Mouse (Mus musculus) cerebellum, adult 18-20 months (tissue): ENCODE results near the gene Brap.
A peak's percentile ranks its signal among the peaks of the same experiment; 100 is the strongest.
"Not testable (repeated sequence)": the region's sequence is repeated elsewhere in the genome, so short reads cannot be mapped to it uniquely, and the experiment has no call there.

Experiments used
- DNase-seq, 2 experiments: peaks; one replicate each; pipeline ENCODE4 v3.0.0; 2021

The Brap gene

DNA sequence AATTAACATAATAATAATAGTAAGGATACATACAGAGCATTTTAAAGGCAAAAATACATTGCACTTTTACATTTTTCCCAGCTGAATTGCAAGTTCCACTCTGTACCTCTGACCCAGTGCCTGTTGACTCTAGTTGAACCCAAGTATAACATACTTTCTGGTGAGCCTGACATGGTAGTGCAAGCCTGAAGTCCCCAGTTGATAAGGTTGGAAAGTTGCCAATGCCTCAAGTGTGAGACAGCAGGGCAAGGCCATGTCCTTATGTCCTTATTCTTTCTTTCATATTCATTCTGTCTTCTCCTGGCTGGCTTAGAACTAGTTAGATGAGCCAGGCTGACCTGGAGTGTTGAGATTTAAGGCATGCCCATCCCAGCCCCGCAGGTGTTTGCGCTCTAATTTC is 21.9 kb downstream of the Brap start:
- no peak for DNase-seq

DNA sequence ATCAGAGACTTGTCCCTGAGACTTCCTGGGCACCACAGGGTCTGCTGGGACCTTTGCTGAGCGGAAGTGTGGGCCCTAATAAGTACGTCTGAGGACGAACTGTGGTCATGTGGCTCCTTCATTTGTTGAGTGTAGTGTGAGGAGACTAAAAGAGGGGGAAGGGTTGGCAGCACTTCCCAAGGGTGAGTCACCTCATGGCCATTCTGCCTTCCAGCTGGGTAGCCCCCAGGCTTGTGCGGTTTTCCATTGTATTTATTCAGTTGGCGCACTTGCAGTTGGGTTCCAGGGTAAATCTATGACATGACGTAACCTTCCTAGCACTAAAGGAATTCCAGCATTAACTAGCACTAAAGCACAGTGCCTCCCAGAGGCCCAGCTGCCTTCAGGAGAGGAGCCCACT is 25.1 kb downstream of the Brap start:
- DNase-seq: no peak

DNA sequence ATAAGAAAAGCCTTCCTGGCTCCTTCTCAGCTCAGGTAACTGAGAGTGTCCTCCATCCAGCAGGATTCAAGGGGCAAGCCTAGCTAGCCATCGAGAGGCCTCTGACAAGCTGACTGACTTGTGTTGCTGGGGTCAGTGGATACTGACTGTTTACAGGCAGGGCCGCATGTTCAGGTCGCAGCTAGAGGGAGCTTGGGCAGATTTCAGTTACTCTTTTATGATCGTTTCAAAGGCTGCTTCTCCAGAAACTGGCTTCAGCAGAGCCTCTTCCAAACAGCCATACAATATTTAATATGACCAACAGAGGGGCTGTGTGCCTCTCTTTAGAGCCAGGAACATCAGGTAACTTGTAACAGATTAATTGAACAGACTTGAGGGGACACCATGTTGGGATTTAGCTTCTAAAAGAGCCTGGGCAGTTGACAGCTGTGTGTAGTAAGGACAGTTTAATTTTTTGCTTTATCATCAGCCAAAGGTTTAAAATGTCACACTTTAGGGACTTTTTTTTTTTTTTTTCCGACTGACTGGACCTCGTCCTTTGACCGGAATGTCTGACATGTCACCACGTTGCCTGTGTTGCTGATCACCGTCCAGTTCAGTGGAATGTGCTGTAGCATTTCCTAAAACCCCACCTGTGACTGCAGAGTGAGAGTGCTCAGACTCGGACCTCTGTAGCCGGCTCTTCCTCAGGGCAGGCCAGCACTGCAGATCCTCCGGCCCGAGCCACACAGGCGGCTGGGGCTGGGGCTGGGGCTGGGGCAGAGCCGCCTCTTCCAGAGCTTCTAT is 25.9 kb downstream of the Brap start:
- no peak for DNase-seq

DNA sequence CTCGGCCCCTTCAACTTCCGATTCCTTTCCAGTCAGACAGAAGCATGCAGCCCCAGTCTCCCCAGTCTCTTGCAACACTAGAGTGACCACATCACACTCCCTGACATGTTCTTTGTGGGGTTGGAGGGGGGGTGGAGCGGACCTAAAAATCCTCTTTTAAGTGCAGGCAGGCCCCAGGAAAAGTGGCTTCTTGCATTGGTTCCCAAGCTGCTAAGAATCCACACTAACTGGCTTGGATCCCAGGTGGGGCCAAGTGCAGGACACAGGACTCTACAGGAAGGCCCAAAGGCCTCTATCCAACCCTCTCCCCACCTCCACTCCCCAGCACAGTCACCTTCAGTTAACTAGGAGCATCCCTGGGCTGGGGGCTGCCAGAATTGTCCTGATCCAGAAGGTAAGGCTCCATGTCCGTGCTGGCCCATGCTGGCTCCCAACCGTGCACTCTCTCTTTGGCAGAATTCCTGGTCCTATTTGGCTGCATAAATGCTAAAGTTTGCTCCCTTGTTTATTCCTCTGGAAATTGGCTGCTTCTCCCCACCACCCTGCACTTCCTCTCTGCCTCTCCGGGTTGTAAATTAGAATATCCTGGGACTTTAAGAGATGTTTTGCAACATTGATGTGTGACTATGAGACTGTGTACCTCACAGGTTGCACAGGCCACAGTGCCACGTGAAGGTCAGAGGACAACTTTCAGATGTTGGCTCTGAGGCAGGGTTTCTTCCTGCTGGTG is 30.3 kb downstream of the Brap start:
- peak; percentile 26 to 34 for DNase-seq

DNA sequence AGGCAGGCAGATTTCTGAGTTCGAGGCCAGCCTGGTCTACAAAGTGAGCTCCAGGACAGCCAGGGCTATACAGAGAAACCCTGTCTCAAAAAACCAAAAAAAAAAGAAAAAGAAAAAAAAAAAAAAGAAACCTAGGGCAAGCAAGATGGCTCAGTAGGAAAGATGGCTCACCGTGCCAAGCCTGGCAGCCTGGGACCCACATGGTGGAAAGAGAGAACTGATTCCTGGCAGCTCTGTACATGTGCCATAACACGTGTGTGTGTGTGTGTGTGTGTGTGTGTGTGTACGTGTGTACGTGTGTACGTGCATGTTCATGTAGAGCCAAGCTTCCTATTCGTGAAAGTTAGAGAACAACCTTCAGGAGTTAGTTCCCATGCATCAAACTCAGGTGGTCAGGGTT is 31.1 kb downstream of the Brap start:
- DNase-seq: not testable (repeated sequence)

DNA sequence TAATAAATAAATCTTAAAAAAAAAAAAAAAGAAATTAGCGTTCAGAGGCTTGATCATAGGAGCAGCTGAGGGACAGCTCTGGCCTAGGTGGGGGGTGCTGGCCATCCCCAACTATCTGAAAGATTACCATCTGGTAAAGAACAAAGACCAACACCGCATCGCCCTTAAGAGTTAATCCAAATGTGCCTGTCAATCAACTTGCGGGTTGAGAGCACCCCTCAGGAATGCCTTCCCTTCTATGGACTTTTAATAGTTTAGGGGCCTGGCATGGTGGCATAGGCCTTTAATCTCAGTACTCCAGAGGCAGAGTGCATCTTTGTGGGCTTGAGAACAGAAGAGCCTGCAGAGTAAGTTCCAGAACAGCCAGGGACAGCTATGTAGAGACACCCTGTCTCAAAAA is 32.5 kb downstream of the Brap start:
- no peak for DNase-seq

DNA sequence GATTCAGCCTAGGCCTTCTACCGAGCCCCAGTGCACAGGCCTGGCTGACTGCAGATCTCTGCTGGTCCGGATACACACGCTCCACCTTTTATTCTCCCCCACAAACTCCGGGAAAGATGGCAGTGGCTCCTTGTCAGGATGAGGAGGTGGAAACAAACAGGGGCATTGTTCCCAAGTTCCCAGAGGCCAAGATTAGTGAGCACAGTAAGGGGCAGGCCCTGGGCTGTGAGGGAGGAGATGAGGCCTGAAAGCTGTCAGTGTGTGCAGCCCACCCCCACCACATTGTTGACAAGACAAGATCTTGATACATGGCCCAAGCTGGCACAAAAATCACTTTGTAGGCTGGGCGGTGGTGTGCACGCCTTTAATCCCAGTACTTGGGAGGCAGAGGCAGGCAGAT is 36.4 kb downstream of the Brap start:
- no peak for DNase-seq

DNA sequence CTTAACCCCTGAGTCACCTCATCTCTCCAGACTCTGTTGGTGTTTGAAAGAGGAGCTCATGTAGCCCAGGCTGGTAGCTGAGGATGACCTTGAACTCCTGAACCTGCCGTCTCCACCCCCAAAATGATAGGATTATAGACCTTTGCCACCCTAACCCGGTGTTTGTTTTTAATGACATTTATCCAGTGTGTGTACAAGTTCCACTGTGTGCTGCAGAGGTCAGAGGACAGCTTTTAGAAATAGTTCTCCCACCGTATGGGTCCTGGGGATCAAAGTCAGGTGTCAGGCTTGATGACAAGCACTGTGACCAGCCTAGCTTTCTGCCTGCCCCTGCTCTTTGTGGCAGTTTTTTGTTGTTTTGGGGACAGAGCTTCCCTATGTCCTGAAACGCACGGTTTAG is 39.5 kb downstream of the Brap start:
- no peak for DNase-seq

DNA sequence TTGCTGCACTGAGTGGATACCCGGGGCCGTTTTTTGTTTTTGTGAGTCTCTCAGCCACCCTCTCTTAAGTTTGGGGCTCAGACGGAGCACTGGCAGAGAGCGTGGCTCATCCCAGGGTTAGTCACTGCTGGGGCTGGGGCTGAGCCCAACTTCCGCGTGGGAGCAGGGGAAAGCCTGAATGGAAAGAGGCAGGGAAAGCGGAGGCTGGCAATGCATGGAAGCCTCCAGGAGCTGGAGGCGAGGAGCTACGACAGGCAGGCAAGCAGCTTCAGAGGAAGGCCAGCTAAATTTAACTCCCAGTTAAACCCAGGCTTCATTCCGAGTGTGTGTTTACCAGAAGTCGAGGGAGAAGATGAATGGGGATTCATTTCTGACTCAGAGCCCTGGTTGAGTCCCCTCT is 40.1 kb downstream of the Brap start:
- no peak for DNase-seq

DNA sequence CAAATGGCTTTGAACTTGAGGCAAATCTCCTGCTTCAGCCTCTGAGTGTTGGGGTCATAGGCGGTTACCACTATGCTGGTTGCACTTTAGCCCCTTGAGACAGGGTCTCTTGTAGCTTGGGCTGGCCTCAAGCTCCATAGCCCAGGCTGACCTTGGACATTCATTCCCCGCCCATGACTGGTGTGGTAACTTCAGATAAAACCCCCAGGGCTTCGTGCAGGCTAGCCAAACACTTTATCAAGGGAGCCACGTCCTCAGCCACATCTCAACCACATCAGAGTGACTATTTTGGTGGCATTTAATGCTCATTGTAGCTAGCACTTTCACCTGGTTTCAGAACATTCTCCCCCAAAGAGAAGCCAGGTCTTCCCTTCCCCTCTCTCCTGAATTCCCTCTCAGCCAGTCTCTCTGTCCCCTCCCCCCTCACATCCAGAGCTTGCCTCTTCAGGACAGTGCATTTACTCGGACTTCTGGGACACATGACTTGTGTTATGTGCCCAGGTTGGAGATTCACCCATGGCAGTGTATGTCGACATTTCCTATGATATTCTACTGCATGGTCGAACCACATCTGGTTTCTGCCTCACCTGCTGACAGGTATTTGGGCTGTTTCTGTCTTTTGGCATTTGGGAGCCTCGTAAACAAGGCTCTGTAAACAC is 40.9 kb downstream of the Brap start:
- DNase-seq: no peak

DNA sequence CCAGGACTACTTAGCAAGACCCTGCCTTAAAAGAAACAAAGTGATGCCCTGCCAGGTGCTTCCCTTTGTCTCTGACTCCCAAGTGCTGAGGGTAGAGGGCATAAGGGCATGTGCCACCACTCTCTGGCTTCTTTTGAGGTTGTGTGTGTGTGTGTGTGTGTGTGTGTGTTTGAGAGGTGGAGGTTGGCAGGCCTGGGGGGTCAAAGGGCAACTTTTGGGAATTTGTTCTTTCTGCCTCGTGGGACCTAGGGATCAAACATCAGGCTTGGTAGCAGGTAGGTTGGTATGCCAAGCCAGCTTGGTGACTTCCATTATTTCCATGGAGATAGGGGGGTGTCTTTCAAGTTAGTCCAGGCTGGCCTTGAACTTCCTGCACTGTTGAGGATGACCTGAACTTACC is 43.0 kb downstream of the Brap start:
- DNase-seq: no peak

DNA sequence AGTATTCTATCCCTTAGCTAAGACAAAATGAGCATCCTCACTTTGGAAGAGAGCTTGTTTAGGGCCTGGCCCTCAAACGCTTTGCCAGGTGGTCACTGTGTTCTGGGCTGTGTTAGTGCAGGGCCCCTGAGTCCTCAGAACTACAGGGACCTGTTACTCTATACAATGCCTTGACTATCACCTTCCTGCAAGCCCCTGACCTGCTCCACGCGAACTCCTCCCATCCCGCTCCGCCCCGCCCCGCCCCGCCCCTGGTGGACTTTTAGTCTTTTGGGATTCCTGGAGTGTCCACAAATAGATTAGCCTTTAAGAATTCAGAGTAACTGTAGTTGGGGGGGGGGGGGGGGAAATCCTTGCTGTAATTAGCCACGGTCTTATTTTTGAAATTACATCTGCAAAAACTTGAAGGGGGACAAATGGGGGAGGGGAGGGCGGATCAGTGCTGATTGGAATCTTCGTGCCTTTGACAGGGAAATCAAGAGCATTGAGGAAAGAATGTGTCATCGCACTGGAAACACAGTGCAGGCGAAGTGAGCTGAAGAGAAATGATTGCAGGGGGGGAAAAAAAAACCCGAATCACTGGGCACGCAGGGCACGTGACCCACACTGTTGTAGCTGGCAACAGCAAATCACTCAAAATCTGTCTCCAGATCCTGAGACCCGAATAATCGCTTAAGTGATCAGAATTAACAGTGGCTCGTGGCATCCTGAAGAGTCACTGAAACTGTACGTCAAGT is 44.3 kb downstream of the Brap start:
- no peak for DNase-seq

DNA sequence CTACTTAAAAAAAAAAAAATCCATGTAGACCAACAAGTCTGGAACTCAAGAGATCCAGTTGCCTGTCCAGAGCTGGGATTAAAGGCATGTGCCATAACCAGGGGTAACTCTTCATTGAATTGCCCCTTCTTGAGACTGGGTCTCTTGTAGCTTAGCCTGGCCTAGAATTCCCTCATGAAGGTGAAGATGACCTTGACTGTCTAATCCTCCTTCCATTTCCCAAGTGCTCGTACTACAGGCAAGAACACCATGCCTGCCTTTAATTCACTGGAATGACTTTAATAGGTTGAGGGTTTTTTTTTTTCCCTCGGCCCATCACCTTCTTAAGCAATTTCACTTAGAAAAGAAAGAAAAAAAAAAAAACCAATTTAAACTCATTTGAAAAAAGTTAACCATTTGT is 50.0 kb downstream of the Brap start:
- no peak for DNase-seq

DNA sequence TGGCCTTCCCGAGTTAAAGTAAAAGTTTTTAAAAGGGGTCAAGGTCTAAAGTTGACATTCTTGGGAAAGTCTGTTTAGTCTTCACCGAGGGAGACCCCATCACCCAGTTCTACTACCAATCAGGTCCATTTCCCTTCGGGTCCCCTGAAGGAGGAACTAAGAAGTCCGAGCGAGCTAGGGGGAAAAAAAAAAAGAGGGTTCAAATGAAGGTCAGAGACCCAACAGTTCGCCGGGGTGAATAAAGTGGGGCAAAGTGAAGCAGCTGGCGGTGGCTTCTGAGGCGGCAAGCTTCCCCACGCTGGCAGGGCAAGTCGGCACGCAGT is 50.4 kb downstream of the Brap start:
- no peak for DNase-seq

DNA sequence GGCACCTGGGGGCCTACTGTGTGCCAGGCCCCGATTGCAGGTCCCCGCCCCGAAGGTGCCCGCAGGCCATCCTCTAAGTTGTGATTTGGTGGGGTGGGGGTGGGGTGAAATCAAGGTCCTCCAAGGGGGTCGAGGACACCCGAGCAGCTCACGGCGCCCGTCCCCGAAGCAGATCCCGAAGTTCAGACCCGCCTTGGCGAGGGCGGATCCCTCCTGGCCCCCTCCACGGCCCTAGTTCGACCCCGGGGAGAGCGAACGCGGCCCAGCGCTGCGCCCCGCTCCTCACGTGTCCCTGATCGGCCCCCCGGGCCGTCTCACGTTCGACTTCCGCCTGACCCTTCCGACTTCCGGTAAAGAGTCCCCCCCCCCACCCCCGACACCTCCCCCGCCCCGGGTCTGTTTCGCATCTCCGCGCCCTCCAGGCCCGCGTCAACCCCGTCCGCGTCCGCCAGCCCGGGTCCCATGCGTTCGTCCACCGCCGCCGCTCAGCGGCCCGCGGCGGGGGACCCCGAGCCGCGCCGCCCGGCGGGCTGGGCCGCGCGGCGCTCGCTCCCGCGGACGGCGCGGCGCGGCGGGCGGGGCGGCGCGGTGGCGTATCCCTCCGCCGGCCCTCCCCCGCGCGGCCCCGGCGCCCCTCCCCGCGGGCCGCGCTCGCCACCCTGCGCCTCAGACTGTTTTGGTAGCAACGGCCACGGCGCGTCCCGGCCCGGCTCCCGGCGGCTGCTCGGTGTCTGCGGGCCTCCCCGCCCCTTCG is 51.0 kb downstream of the Brap start, which contains the start of gene Atxn2:
Gene Atxn2, plus strand, starts transcription at position 164 of the 754 bp plus-strand sequence.
- peak; percentile 72 to 85 for DNase-seq

DNA sequence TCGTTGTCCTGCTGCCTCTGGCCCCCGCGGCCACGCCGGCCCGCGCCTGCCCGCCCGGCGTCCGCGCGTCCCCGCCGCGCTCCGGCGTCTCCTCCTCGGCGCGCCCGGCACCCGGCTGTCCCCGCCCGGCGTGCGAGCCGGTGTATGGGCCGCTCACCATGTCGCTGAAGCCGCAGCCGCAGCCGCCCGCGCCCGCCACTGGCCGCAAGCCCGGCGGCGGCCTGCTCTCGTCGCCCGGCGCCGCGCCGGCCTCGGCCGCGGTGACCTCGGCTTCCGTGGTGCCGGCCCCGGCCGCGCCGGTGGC is 51.5 kb downstream of the Brap start:
- peak; percentile 69 to 87 for DNase-seq

DNA sequence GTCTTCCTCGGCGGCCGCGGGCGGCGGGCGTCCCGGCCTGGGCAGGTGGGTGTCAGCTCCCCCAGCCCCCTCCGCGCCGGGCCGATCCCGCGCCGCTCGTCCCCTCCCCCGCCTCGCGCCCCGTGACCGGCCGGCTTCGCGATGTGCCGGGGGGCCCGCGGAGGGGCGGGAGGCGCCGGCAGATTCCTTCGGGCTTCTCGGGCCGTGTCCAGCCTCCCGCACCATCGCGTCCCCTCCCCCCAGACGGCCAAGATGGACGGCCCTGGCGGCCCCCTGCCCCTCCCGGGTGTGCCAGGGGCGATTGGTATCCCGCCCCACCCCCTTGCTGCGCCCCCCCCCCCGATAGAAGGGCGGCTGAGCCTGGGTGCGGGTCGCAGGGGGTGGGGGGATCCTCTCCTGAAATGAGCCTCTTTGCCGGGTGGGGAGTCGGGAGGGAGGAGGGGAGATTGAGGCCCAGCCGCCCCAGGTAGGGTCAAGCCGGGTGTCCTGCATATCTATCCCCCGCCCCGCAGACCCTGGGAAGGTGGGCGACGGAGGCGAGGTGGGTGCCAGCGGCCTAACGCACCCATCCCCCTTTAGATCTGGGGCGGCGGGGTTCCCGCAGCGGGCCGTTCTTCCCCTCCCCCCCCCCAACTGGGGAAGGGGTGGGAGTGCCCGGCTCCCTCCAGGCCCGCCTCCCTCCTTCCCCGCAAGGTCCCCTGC is 52.0 kb downstream of the Brap start:
- DNase-seq: peak; percentile 47 to 59

DNA sequence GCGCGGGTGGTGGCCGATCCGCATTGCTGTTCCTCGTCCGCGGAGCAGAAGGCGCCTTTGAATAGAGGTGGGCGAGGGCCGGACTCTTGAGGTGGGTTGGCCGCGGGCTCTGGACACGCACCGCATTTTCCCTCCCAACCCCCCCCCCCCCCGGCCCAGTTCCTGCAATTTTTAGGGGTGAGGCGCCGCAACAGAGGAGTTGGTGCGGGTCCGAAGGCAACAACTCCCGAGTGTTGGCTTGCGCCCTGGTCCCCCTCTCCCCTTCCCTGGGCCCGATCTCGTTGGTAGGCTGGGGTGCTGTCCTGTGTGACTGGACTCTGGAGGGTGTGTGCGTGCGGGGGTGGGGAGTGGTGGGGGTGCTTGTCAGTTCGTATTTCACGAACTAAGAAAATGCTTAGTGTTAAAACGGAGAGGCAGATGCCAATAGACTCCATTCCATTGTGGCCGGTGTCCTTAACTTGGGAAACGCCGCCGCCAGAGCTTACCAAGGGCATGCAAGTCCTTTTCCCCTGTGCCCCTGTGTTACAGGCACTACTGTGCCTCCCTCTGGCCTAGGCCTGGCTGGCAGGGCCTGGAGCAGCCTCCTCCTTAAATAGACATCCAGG is 52.7 kb downstream of the Brap start:
- peak; percentile 47 to 54 for DNase-seq

DNA sequence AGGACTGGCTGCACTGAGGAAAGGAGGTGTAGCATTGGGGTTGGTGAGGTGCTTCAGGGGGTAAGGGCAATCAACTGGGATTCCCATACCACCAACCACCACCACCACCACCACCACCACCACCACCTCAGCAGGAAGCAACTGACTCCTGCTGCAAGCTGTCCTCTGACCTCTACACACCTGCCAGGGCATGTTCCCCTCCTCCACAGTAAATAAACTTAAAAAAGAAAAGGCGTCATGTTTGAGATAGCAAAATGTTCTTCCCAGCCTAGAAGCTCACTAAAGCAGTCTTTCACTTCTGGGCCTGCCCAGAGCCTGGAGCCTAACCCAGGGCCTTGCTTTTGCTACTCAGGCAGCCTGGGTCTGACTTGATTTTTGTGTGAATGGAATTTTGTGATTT is 54.0 kb downstream of the Brap start:
- DNase-seq: no peak

DNA sequence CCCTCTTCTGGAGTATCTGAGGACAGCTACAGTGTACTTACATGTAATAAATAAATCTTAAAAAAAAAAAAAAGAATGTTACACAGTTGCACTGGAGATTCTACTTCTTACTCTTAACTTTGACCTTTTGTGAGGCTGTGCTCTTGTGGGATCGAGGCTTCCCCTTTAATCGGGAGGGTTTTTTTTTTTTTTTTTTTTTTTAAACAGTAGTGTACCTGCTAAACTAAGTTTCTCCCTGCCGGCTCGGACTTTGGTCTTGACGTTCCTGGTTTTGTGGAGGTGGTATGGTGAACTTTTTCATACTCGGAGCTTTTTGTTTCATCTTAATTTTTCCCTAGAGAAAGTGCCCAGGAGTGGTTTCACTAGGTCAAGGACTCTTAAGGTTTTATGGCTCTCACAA is 54.6 kb downstream of the Brap start:
- DNase-seq: no peak

DNA sequence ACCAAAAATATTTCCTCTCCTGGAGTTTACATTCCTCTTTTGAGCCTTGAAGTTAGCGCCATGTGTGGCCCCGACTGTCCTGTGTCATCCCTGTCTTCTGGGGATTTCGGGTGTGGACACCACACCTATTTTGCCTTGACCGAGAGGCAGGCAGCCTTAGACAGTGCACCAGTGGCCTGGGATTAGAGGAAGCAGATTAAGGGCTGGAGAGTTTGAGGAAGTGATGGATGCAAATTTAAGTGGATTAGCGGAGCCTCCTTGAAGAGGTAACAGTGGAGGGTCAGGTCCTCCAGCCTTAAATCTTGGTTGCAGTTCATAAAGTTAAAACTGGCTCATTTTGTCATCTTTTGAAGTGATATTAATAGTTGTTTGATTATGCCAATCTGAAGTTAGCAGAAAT is 58.1 kb downstream of the Brap start:
- DNase-seq: no peak
